Mouse (Mus musculus) spleen, postnatal 4 days (tissue): ENCODE measurements around the gene Ccdc38.

Experiments
- DNase-seq, 2 experiments: peaks; one replicate each; pipeline ENCODE4 v3.0.0; 2022; ENCODE audit warnings: low spot score in 2 of 2

The Ccdc38 gene

DNA sequence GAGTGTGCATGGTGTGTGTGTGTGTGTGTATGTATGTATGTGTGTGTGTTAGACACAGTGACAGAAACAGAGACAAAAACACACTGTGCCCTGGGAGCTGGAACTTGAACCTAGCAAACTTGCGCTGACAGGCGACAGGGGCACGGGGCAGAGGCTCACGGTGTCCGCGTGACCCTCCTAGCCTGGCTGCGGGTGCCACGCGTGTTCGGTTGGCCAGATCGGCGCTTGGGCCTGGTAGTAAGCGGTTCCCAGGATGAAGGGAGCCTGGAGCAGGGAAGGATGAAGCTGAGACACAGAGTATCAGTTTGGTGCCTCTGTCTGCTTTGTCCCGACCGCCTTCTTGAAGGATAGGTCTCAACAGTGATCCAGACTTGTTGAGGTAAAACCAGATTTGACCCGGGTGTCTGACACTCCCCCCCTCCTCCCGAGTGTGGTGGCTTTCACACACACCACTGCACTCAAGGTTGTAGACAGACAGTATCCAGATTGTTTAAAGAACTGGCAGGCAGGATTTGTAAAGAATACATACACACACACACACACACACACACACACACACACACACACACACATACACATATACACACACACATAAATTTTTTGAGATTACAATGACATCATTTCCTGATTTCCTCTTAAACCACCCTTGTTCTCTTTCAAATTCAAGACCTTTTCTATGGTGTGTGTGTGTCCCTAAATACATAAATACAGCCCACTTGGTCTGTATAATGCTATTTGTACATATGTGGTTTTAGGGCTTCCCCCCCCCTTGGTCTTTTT, at the start of gene Ccdc38:
Gene Ccdc38 (plus strand): TSS at position 202 of the 780 bp plus-strand sequence.
- no peak for DNase-seq

DNA sequence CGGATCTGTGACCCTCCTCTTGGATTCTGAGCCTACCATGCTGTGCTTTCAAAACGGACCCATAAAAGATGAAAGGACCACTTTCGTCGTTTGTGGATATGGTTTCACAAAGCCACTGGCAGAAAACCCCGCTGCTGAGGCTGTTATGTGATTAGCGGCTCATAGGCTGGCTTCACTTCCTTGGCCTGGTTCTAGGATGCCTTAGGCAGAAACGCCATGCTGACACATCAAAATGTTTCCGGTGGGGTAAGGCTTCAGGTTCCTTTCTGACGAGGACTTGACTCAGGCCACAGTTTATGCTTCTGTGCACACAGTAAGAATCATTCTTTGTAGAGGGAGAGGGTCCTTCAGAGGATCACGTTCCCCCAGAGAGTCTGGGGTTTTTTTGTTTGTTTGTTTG, 39.6 kb upstream of the Ccdc38 start:
- DNase-seq: no peak

DNA sequence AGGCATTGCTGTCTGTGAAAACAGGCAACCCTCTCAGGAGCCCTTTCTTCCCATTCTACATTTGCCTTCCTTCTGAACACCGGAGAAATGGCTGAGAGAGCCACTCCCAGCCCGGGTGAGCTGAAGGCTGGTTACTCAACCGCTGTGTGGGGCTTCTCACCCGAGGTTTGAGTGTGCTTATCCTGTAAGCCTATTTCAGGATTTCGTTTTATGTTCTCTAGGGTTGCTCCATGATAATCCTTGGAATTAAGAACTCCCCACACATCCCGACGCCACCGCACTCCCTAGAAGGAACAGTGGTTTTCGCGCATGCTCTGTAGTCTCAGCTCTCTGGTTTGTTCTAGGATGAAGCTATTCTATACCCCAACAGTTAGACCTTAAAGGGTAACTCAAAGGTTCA, 39.1 kb upstream of the Ccdc38 start:
- DNase-seq: no peak

DNA sequence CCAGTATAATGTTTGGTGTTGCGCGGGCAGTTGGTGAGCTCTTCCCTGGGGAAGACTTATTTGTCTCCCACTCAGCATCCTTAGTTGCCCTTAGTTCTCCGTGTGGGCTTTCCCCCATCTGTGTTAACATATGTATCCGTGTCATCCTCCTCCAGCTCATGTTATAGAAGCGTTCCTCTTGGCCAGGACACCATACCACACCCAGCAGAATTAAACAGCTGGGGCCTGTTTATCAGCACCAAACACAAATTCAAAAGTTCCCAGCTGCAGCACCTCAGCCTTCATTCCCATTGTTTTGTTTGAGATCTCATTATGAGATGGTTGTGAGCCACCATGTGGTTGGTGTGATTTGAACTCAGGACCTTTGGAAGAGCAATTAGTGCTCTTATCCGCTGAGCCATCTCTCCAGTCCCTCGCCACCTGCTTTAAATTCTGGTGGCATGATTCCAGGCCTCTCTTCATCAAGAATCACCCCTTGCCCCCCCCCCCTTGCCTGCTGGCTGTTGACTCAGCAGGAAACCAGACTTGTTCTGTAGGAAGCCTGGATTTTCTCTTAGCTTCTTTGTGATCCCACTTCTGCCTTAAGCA, 32.0 kb upstream of the Ccdc38 start:
- no peak for DNase-seq

DNA sequence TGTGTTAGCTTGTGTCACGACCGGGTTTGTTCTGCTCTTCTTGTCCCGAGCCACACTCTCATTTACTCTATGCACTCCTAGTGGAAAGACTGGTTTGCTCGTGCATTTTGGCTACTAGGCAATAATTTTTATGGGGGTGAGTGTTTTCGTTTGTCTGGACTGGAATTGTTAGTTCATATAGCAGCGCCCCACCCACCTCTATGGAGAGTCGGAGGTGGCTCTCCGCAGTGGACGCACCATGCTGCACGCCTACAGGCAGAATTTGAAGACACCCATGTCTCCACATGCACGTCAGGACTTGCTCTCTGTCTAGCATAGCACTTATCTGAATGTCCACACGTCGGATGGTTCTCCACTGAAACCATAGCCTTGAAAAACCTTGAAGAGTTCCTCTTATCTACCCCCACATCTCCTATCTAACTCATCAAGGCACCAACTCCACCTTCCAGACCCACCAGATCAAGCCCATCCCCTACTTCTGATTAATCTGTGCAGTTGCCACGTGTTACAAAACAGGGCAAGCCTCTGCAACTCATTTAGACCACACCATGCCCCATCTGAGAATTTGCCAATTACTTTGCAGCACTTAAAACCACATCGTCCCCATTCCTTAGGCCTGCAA, 30.8 kb upstream of the Ccdc38 start:
- no peak for DNase-seq

DNA sequence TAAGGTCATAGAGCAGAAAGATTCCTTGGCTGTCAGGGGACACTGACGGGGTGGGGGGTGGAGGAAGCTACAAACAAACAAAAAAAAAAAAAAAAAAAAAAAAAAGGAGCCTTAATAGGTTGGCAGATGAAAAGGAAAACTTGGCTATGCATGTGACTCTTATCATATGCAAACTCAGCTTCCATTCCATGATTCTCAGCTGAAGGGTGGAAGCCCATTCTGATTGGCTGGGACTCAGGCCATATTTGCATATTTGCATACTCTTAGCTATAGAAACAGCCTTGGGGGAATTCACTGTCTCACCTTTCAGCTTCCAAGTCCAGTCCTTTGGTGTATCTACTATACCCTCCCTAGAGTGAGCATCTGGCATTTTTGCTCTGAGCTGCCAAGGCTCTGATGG, 25.0 kb upstream of the Ccdc38 start:
- no peak for DNase-seq

DNA sequence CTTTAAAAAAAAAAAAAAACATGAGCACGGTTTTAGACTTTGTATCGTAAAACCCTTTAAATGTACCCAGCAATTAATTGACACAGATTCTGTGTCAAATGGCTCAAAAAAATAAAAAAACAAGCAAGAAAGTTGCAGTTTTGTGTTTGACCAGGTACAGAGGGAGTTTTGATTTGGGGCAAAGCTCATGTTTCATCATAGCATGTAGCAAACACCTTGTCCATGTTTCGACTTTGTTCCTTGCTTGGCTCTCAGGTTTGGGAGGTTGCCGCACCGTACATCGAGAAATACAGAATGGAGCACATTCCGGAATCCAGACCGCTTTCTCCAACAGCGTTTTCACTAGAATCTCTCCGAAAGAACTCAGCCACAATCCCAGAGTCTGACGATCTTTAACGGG, 24.5 kb upstream of the Ccdc38 start:
- DNase-seq: no peak

DNA sequence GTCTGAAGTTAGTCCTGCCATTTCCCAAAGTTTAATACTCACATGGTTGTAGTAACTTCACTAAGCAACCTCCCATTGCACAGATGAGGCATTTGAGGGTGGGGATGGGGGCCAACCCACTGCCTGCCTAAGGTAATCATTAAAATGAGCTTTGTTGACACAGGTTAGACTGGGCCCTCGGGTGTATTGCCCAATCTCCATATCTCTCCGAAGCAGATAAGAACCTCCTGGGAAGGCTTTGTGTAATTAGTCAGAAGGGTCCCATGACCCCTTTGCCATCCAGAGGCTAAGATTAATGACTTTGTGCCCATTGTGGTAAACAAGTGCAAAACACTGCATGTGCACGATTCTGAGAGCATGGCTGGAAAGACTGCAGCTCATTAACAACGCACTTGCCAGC, 22.7 kb upstream of the Ccdc38 start:
- no peak for DNase-seq

DNA sequence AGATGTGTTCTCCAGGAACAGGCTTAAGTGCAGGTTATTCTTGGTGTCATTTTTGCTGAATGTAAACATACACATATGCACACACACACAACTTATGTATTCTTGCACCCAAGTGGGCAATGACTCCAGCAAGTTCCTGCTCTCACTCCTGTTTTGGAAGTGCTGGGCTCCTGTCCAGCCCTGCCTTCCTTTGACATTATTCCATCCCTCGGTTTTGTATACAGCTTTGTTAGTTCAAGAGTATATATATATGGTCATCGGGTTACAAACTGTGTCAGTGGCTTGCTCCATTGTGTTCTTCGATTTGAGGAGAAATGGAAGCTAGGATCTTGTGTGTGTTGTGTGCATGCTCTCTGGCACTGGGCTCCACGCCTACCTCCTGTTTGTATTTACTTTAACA, 22.2 kb upstream of the Ccdc38 start:
- DNase-seq: no peak

DNA sequence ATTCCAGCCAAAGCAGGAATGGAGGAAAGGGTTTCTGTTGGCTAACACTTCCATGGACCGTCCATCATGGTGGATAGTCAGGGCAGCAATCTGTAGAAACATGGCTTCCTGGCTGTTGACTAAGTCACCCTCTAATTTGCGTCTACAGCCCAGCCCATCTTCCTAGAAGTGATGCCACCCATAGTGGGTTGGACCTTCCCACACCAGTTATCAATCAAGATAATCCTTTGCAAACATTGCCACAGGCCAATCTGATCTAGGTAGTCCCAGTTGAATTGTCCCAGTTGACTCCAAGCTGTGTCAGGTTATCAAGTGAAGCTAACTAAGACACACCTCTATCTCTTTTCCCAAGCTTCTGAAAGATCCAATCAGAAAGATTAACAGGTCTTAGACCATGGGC, 21.8 kb upstream of the Ccdc38 start:
- DNase-seq: no peak

DNA sequence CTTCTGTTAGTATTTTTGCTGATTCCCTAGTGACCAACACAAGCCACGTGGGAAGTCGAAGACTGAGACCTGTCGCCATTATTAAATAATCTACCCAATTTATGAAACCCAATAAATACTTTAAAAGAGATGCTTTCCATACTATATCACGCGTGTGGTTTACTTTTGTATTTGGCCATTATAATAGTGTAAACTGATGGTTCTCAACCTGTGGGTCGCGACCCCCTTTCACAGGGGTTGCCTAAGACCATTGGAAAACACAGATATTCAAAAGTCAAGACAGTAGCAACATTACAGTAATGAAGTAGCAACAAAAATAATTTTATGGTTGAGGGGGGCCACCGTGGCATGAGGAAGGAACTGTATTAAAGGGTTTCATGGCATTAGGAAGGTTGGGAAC, 21.3 kb upstream of the Ccdc38 start:
- DNase-seq: no peak

DNA sequence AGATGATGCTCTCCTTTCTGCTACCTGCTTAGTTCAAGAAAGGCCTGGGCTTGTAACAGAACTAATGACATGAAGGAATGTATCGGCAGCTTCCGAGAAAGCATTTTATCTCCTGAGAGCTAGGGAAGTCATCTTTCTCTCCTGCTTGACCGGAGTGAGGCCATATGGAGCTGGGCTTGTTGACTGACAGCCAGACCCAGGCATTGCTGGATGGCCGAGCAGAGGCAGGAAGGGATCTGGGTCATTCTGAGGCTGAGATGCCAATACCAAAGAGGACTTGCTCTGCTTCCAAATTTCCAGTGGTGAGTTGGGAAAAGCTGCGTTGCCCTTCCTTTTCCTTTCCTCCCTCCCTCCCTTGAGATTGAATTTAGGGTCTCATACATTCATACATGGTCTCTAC, 20.7 kb upstream of the Ccdc38 start:
- DNase-seq: no peak

DNA sequence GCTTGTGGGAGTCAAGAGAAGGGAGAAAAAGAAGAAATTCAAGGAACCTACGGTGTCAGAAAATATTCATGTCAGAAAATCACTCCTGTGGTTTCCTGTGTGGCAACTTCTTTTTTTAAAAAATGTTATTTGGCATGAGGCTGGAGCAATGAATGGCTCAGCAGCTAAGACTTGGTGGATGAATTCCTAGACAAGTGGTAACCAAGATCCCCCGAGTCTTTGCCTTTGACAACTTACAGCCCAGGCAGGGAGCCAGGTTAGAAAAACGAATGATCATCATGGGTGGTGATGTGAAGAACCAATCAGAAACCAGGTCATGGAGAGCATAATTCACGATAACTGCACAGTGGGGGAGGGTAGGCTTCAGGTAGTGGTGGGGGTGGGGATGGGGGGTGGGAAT, 19.4 kb upstream of the Ccdc38 start:
- no peak for DNase-seq

DNA sequence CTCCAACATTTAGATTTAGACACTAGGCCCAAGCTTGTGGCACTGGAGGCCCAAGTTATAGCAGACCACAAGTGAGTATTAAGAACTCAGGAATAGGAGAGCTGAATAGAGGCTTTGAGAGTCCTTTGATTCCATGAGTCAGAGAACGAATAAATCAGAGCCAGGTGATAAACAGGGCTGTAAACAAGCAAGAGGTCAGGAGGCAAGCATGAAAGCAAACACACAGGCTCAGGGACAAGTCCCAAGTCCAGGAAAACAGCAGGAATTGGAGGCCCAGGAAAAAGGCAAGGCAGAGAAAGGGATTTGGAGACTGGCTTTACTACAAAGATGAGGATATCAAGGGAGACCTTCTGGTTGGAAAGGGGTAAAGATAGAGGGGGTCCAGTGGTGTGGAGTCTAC, 15.1 kb upstream of the Ccdc38 start:
- DNase-seq: no peak

DNA sequence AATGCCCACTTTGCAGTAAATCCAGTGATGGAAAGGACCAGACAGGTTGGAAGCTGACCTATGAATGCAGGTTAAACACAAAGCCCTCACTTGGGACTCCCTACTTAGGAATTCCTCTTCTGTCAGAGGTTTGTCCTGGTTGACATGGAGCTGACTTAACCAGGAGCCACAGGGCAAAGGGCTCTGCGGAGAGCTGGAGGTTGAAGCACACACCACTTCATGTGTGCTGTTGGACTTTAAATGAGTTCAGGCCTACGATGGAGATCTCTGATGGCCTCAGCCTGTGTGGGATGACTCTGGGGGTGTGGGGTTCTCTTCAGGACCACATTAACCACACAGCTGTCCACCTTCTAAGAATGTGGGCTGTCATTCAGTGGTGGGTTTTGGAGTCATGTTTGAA, 2.1 kb upstream of the Ccdc38 start:
- no peak for DNase-seq

DNA sequence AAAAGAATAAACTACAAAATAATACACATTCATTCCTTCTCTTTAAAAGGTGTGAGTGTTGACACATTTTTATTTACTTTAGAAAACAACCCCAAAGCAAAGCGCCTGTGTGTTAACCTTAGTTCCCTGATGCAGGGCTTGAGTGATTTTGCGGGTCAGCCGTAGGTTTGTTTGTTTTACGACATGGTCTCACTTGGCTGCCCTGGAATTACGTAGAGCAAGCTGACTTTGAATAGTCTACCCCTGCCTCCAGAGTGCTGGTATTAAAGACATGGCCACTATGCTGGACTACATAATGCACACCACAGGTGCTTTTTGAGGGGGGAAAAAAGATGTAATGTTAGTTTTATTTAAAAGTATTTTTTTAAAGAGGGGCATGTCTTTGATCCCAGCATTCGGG, 1.6 kb upstream of the Ccdc38 start:
- DNase-seq: no peak

DNA sequence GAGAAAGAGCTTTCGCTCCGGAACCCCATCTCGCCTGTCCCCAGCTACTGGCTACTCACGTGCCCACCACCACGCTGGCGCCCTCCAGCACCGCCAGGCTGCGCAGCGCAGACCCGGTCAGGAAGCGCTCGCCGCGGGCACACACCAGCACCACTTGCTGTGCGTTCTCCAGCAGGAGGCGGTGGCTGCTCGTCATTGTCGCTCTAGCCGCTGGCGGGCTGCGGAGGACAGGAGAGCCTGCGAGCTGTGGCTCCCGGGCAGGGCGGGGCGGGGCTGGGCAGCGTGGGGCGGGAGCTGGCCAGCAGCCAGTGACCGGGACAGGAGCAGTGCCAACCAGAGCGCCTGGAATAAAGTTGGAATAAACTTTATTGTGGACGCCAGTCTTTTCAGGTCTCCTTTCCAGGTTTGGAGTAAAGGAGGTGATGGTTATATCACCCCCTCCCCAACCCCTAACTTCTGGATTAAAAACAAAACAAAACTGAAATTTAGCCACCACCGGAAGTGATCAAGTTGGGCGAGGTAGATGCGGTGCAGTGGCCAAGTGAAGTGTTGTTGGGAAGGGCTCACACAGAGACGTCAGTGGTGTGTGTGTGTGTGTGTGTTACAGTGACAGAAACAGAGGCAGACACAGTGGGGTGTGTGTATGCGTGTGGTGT, 529 bp upstream of the Ccdc38 start, which contains the start of gene Amdhd1:
Gene Amdhd1 (minus strand): TSS at position 259 of the 656 bp plus-strand sequence.
- DNase-seq: peak; percentile 85 to 92

DNA sequence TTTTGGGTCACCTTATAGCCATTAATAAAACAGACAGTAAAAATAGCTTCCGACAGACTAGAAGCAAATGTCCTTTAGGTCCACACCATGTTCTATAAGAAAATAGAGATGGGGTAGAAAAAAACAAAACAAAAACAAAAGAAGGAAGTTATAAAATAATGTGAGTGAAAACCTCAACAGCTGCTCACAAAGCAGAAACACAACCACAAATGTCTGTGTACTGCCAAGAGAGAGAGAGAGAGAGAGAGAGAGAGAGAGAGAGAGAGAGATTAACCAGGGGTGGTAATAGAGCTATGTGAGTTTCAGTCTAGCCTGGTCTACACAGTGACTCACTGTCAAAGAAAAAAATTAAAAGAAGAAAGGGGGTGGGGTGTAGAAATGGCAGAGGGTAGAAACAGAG, 1.2 kb downstream of the Ccdc38 start:
- no peak for DNase-seq

DNA sequence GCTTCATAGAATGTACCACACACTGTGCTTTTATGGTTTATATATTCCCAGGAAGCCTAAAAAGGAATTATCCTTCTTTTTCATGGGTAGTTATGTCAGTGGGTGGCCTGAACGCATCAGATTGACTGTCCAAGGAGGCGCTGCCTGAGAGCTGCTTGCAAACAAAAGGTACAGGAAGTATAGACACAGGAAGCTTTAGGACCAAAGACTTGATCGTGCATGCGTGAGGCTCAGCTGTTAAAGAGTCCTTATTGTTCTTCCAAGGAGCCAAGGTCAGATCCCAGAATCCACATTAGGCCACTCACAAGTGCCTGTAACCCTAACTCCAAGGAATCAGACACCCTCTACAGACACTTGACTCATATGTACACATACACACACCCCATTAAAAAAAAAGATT, 1.9 kb downstream of the Ccdc38 start:
- no peak for DNase-seq

DNA sequence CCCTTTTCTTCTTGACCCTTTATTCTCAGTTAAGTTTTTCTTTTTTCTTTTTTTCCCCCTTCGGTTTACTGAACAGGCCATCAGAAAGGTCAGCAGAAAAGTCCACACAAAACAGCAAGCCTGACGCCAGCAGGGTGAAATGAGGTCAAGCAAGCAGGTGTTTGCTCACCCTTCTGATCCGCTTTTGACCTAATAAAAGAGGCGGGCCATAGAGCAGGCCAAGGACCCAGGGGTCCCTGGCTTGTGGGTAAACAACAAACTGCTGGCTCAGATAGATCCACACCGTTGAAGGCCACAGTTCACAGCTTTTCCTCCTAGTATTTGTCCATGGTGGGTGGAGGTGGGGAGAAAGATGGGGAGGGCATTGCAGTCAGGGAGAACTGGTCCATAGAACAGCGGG, 2.7 kb downstream of the Ccdc38 start:
- DNase-seq: no peak

DNA sequence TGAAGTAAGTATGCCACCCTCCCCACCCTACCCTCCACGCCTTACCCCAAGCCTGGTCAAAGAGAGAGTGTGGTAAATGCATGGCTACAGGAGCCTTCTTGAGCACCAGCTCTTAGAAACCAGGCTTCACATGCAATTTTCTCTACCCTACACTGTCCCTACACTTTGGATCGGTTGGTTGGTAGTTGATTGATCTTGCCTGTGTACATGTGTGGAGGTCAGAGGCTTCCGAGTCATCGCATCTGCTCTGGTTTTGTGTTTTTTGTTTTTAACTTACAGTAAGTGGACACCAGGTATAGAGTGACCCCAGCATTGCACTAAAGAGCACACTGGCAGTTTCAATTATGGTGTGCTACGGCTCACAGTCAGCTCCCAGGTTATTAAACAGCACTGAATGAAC, 3.7 kb downstream of the Ccdc38 start:
- DNase-seq: no peak

DNA sequence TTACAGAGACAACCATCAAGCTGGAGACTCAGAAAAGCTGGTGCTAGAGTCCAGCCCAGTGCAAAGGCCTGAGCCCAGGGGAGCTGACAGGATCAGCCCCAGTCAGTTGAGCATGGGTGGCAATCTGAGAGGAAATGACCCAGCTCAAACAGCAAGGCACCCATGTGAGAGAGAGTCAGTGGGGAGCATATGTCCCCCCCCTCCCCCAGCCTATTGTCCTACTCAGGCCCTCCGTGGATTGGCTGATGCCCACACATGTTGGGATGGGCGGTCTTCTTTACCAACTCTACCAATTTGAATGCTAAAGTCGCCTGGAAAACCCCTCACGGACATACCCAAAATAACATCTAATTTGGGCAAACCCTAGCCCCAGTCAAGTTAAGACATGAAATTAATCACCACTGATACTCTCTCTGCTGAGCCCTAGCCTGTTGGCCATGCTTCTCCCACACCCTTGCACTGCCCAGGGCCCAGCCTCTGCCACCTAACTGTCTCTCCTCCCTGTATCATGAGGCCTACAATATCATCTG, 7.4 kb downstream of the Ccdc38 start:
- DNase-seq: no peak
